Mouse (Mus musculus) limb, embryonic 13.5 days (tissue): Measurements from ENCODE around the gene Gm17349. TPM values are rescaled to one million over a fixed set of nuclear protein-coding genes. Genes with fewer than 3 reads are reported as not detected.
A peak's percentile ranks its signal among the peaks of the same experiment; 100 is the strongest.

Source experiments
- ATAC-seq: fragments of 200-750 bp; cut with Nextera tagmentation; 2 replicates; pipeline ENCODE4 v1.8.0; 2017; ENCODE audit warnings: low read depth, moderate number of reproducible peaks, moderate TSS enrichment; ENCODE audit not compliant: low FRiP score
- H3K27ac ChIP-seq: fragments of 300-500 bp; sonication (generic); 2 replicates; pipeline ENCODE4 v1.5.1; 2015; ENCODE audit warnings: inconsistent platforms, mild to moderate bottlenecking, moderate library complexity
- H3K27me3 ChIP-seq: fragments of 300-500 bp; sonication (generic); 2 replicates; pipeline ENCODE4 v1.6.1; 2015; ENCODE audit warnings: mild to moderate bottlenecking, inconsistent platforms
- H3K36me3 ChIP-seq: fragments of 300-500 bp; sonication (generic); 2 replicates; pipeline ENCODE4 v1.6.1; 2015; ENCODE audit warnings: inconsistent platforms, mild to moderate bottlenecking, moderate library complexity
- H3K4me1 ChIP-seq: fragments of 300-500 bp; sonication (generic); 2 replicates; pipeline ENCODE4 v1.6.1; 2015; ENCODE audit warnings: inconsistent platforms
- H3K4me2 ChIP-seq: fragments of 300-500 bp; sonication (generic); replicated peaks from 2 replicates; pipeline ENCODE4 v1.6.1; 2015; ENCODE audit warnings: inconsistent platforms, mild to moderate bottlenecking, moderate library complexity
- H3K4me3 ChIP-seq: fragments of 300-500 bp; sonication (generic); 2 replicates; pipeline ENCODE4 v1.5.1; 2015; ENCODE audit warnings: moderate library complexity, mild to moderate bottlenecking, inconsistent platforms
- H3K9ac ChIP-seq: fragments of 300-500 bp; sonication (generic); 2 replicates; pipeline ENCODE4 v1.6.1; 2015; ENCODE audit warnings: mild to moderate bottlenecking, inconsistent platforms
- H3K9me3 ChIP-seq: fragments of 300-500 bp; sonication (generic); 2 replicates; pipeline ENCODE4 v1.6.1; 2016; ENCODE audit warnings: inconsistent platforms
- WGBS: fragments of 180-500 bp; shearing (Covaris S2); methylation state at CpG from one replicate; pipeline ENCODE4 v1.1.7; 2015; 5-methylcytosine and 5-hydroxymethylcytosine counted together
- polyA plus RNA-seq: library from polyadenylated mRNA; unstranded; fragments of >200 nt; fragmentation: Nextera tagmentation; extraction: Ambion mirVana; gene quantifications from 2 replicates; pipeline ENCODE4 v1.2.1, GENCODE M21; 2015

The Gm17349 gene
- polyA plus RNA-seq, 1 experiment from 2014 or later = not detected

DNA sequence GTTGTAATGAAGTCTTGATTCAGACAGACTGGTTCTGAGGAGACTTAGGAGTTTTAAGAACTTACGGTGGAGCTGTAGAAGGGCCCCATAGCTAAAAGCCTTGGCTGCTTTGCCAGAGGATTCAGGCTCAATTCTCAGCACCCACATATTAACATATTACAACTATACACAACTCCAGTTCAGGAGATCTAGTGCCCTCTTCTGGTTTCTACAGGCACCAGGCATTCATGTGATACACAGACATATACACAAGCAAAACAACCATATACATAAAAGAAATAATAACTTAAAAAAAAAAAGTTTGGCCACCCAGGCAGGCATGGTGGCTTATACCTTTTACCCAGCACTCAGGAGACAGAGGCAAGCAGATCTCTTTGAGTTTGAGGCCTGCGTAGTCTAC lies 37.7 kb downstream of the Gm17349 start:
- Histone ChIP-seq H3K4me3 (no peak overlapping the region), H3K4me1 (peaks cover 31% of the 10 kb centered on the region), H3K36me3 (no peaks in the 10 kb centered on the region), H3K27ac (no peak overlapping the region), H3K9ac (no peak overlapping the region), H3K4me2 (no peak overlapping the region), H3K9me3 (no peaks in the 10 kb centered on the region), H3K27me3 (peaks cover 87% of the 10 kb centered on the region)
- WGBS = 92% methylated on average over 2 of the region's 2 CpGs
- ATAC-seq = no peak

DNA sequence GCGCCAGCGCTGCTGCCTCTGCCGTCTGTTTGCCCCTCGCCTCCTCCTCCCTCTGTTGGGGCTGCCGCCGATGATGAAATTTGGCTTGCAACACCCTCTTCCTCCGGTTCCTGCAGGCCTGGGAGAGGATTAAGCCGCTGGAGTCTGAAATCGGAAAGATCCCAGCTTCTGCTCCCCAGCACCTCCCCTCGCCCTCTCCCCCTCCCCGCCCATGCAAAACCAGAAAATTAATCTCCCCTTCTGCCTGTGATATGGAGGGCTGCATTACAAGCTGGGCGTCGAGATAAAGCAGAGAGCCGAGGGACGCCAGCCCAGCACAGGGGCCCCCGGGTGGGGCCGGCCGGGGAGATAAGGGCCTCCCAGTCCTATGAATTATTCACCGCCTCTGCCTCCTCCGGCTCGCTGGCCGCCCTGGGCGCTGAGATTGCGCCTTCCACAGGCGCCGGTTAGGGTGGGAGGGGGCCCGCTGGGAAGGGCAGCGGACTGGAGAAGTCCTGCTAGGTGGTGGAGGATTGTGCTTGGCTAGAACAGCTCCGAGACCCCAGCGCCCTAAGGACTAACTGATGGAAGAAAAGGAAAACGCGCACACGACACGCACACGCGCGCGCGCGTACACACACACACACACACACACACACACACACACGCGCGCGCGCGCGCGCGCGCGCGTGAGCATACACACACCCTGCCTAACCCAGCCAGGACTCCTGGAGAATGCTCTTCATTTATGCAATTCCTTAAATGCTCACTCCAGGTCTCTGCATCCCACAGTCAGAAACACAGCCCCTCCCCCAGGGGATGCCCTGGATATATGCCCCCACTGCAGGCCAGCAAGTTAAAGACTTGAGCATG lies 40.5 kb downstream of the Gm17349 start:
- H3K4me3 ChIP-seq = peak overlapping the region; percentile 50
- H3K9ac ChIP-seq = peak overlapping the region; percentile 64
- H3K27me3 ChIP-seq = peaks cover 61% of the 10 kb centered on the region
- H3K4me2 ChIP-seq = peak overlapping the region; percentile 91
- H3K27ac ChIP-seq = no peak overlapping the region
- H3K36me3 ChIP-seq = no peaks in the 10 kb centered on the region
- no peaks in the 10 kb centered on the region for H3K9me3 ChIP-seq
- WGBS = 0% methylated on average over 30 of the region's 52 CpGs
- ATAC-seq = peak; percentile 49; the same call in 1 of the 2 replicates
- H3K4me1 ChIP-seq = peaks cover 21% of the 10 kb centered on the region

DNA sequence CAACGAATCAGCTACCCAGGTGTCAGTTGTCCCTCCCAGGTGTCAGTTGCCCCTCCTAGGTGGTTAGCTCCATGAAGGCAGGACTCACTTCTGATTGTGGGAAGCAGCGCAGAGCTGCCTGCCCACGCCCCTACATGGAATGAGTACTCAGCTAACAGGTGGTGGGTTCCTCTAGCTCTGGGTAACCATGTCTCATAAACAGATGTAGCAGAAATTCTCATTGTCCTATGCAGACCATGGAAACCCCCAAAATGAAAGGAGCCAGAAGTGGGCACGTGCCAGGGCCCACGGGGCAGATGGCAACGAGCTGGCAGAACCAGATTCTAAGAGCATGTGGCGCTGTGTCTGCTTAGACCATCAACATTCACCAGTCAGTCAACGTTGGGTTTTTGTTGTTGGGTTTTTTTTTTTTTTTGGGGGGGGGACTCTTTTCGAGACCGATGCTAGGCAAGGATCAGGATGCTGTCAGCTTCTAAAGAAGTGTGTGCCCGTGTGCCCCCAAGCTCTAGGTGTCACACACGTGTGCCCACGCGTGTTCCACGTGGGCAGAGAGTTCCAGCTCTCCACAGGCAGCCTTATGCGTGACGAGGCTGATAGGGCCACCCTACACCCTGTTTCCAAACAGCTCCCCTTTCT lies 41.2 kb downstream of the Gm17349 start:
- Histone ChIP-seq H3K27ac (no peak overlapping the region), H3K9ac (peak overlapping the region; percentile 64), H3K36me3 (no peaks in the 10 kb centered on the region), H3K4me3 (peak overlapping the region; percentile 50), H3K27me3 (peaks cover 53% of the 10 kb centered on the region), H3K9me3 (no peaks in the 10 kb centered on the region), H3K4me2 (peak overlapping the region; percentile 91), H3K4me1 (peaks cover 20% of the 10 kb centered on the region)
- ATAC-seq = no peak
- 2% methylated on average over 17 of the region's 17 CpGs for WGBS

DNA sequence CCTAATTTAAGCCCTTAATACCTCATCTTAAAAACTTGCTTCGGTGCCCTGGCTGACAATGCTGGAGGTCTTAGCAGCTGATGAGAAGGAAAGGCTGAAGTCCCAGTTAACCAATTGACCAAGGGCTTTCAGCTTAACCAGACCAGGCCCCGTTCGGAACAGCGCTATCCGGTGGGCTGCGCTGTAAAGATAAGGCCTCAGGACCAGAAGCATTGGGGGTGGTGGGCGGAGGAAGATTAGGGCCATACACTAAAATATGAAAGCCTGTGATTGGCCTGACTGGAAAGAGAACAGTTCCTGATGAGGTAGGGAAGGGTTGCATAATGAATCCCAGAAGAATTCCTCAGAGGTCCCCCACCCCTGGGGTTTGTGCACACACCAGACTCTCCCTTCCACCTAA lies 42.9 kb downstream of the Gm17349 start:
- Histone ChIP-seq H3K4me2 (no peak overlapping the region), H3K9ac (no peak overlapping the region), H3K4me1 (peaks cover 20% of the 10 kb centered on the region), H3K27me3 (peaks cover 48% of the 10 kb centered on the region), H3K4me3 (no peak overlapping the region), H3K9me3 (no peaks in the 10 kb centered on the region), H3K27ac (no peak overlapping the region), H3K36me3 (no peaks in the 10 kb centered on the region)
- ATAC-seq = no peak
- WGBS = 29% methylated on average over 7 of the region's 7 CpGs

DNA sequence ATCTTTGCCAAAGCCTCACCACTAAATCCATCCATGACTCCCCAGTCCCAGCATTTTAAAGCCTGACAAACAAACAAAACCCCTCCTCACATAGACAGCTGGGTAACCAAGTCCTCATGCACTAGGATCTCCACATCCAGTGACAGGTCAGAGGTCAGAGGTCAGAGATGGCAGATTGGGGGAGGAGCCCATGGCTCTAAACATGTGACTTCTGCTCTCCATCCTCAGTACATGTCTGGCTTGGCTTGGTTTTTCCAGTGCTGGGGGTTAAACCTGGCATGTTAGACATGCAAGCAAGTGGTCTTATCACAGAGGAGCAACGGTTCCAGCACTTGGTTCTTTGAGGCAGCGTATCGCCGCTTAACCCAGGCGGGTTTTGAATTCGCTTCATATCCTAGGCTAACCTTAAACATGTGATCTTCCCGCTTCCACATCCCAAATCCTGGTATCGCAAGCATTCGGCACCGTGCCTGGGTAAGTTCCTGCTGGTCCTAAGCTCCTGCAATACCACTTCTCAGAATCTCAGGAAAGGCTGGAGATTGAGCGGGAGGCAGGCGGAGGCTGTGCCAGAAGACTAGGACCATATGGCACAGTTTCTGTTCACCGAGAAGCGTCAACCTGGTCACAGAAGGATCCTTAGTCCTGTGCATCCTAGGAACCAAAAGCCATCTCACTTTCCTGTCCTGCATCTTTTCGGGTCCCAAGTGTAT lies 44.0 kb downstream of the Gm17349 start:
- H3K4me3 ChIP-seq = no peak overlapping the region
- no peak for ATAC-seq
- 94% methylated on average over 15 of the region's 15 CpGs for WGBS
- no peaks in the 10 kb centered on the region for H3K36me3 ChIP-seq
- H3K4me2 ChIP-seq = no peak overlapping the region
- H3K9me3 ChIP-seq = no peaks in the 10 kb centered on the region
- no peak overlapping the region for H3K9ac ChIP-seq
- H3K27me3 ChIP-seq = peaks cover 46% of the 10 kb centered on the region
- H3K27ac ChIP-seq = no peak overlapping the region
- peaks cover 20% of the 10 kb centered on the region for H3K4me1 ChIP-seq

DNA sequence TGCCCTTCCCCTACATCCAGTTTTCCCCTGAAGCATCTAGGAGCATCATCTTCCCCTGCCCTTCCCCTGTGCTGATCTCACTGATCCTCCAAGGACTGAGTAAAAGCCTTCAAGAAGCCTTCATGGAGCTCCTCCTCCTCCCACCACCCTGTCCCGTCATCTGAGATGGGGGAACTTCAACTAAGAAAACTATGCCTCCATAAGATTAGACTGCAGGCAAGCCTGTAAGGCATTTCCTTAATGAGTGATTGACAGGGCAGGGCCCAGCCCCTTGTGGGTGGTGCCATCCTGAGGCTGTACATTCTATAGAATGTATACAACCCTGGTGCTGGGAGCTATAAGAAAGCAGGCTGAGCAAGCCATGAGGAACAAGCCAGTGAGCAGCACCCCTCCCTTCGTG lies 46.9 kb downstream of the Gm17349 start:
- Histone ChIP-seq H3K4me1 (peaks cover 10% of the 10 kb centered on the region), H3K9me3 (no peaks in the 10 kb centered on the region), H3K4me3 (no peak overlapping the region), H3K4me2 (no peak overlapping the region), H3K9ac (no peak overlapping the region), H3K27ac (no peak overlapping the region), H3K36me3 (no peaks in the 10 kb centered on the region), H3K27me3 (peaks cover 48% of the 10 kb centered on the region)
- WGBS = 47% methylated on average over 2 of the region's 2 CpGs
- ATAC-seq = no peak

DNA sequence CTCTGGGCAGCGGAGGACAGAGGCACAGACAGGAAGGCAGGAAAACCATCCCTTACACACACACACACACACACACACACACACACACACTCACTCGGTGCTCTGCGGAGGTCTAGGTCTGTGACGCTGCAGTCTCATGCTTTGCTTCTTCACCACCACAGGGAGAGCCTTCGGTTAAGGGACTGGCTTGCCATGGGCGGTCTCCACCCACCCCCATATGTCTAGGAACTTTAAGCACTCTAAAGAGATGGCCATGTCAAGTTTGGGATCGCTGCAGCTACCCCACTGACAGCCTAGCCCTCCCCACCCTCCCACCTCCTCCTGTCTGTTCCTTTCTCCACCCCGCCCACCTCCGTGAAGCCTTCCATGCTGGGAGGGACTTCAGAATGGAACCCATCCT lies 49.3 kb downstream of the Gm17349 start:
- Histone ChIP-seq H3K27ac (no peak overlapping the region), H3K4me1 (peaks cover 12% of the 10 kb centered on the region), H3K27me3 (peaks cover 57% of the 10 kb centered on the region), H3K4me3 (no peak overlapping the region), H3K4me2 (no peak overlapping the region), H3K9ac (no peak overlapping the region), H3K9me3 (no peaks in the 10 kb centered on the region), H3K36me3 (no peaks in the 10 kb centered on the region)
- 48% methylated on average over 9 of the region's 9 CpGs for WGBS
- no peak for ATAC-seq

DNA sequence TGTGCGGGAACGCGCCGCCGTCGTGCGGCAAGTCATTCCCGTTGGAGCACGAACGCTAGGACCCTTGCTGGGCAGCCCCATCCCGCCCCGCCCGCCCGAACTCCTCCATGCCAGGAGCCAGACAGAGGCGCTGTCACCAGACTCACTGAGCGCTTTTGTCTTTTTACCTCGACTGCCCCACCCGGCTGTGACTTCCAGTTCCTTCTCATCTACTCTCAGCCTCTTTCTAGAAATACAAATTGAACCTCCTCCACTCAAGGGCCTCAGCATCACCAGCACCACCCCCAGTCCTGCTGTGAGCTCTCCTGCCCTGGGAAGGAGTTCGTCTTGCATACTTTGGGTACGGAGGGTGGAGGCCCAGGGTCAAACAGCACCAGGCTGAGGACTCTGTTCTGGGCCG lies 51.4 kb downstream of the Gm17349 start:
- peaks cover 32% of the 10 kb centered on the region for H3K4me1 ChIP-seq
- peak overlapping the region; percentile 57 for H3K4me2 ChIP-seq
- peak overlapping the region; percentile 30 for H3K4me3 ChIP-seq
- H3K9ac ChIP-seq = peak overlapping the region; percentile 25
- WGBS = 5% methylated on average over 21 of the region's 21 CpGs
- no peak for ATAC-seq
- peaks cover 57% of the 10 kb centered on the region for H3K27me3 ChIP-seq
- H3K36me3 ChIP-seq = no peaks in the 10 kb centered on the region
- H3K27ac ChIP-seq = no peak overlapping the region
- no peaks in the 10 kb centered on the region for H3K9me3 ChIP-seq

DNA sequence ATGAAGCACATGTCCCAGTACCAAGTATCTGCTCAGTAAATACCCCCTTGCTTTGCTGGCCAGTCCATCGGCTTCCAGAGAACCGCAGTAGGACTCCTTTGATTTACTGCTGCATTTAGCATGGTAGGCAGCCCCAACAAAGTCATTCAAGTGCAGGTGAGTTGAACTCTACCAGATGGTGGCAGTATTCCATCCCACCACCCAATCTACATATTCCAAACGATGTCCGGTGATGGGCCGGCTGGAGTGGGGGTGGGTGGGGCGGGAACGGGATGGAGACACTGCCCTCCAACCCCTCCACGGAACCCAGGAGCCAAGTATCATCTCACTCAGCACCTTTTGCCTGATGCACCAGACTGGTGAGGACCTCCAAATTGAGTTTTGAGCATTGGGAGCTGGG lies 52.0 kb downstream of the Gm17349 start:
- H3K27ac ChIP-seq = no peak overlapping the region
- H3K9ac ChIP-seq = no peak overlapping the region
- H3K27me3 ChIP-seq = peaks cover 57% of the 10 kb centered on the region
- H3K4me2 ChIP-seq = peak overlapping the region; percentile 57
- no peaks in the 10 kb centered on the region for H3K9me3 ChIP-seq
- no peak for ATAC-seq
- WGBS = 4% methylated on average over 8 of the region's 8 CpGs
- H3K4me3 ChIP-seq = peak overlapping the region; percentile 30
- H3K36me3 ChIP-seq = no peaks in the 10 kb centered on the region
- peaks cover 37% of the 10 kb centered on the region for H3K4me1 ChIP-seq

Other genes starting within 250 kb of the Gm17349 start
- 14.0 and 14.1 TPM in 2 replicates for gene Nckap5l, start 247.7 kb downstream of the Gm17349 start, polyA plus RNA-seq
- gene Bcdin3d, start 230.8 kb downstream of the Gm17349 start, polyA plus RNA-seq = 17.0 and 19.7 TPM in 2 replicates
- 0.34 and 0.37 TPM in 2 replicates for gene Faim2, start 177.3 kb downstream of the Gm17349 start, polyA plus RNA-seq
- gene Aqp2, start 126.4 kb downstream of the Gm17349 start, polyA plus RNA-seq = not detected in 2 replicates
- 0.27 and 0.61 TPM in 2 replicates for gene Aqp5, start 114.7 kb downstream of the Gm17349 start, polyA plus RNA-seq
- gene Aqp6, start 104.1 kb downstream of the Gm17349 start, polyA plus RNA-seq = not detected in 2 replicates
- gene Racgap1, start 53.8 kb downstream of the Gm17349 start, polyA plus RNA-seq = 114 and 121 TPM in 2 replicates
- gene Asic1, start 35.1 kb downstream of the Gm17349 start, polyA plus RNA-seq = 1.7 and 1.8 TPM in 2 replicates
- gene Smarcd1, start 3.4 kb downstream of the Gm17349 start, polyA plus RNA-seq = 54.0 and 58.7 TPM in 2 replicates
- 0.27 and 0.55 TPM in 2 replicates for gene Gpd1, start 12.0 kb upstream of the Gm17349 start, polyA plus RNA-seq
- gene Cox14, start 20.1 kb upstream of the Gm17349 start, polyA plus RNA-seq = 139 and 143 TPM in 2 replicates
- 80.6 and 85.0 TPM in 2 replicates for gene Cers5, start 67.4 kb upstream of the Gm17349 start, polyA plus RNA-seq
- 88.8 and 101 TPM in 2 replicates for gene Lima1, start 170.0 kb upstream of the Gm17349 start, polyA plus RNA-seq